Mouse (Mus musculus): ENCODE measurements at regions not wholly inside any gene's neighbourhood (a gene's known extent, or its start where the extent isn't known, plus 50 kb on each side); places are given as distances from the start of the nearest gene placed in this dataset.

- DNase-seq (ENCODE audit: low spot score in 2 of 2), result no peak
These were observed 195.1 kb upstream of the Sdk2 start for GRCm38 (mm10) chr11:114261959-114262358.

DNA sequence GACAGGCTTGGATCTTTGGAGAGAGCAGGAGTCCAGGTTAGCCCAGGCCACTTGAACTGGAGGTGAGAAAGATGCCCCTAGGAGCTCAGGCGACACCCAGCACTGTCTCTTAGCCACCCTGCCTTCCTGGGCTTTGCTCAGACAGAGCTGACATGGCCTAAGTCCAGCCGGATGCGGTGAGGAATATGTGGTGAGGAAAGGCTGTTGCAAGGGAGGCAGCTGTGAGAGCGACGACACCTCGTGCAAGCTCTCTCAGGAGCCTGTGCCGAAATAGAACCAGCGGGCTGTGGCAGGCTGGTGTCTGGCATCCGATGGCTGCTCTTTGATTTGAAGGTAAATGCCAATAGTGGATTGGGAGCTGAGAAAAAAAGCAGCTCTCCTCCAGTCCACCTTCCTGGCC, 191.4 kb upstream of the Sdk2 start:
- DNase-seq (ENCODE audit: low spot score in 2 of 2), result no peak

GRCm38 (mm10) chr11:114257756-114258155, 190.9 kb upstream of the Sdk2 start:
- no peak for DNase-seq (ENCODE audit: low spot score in 2 of 2)

DNA sequence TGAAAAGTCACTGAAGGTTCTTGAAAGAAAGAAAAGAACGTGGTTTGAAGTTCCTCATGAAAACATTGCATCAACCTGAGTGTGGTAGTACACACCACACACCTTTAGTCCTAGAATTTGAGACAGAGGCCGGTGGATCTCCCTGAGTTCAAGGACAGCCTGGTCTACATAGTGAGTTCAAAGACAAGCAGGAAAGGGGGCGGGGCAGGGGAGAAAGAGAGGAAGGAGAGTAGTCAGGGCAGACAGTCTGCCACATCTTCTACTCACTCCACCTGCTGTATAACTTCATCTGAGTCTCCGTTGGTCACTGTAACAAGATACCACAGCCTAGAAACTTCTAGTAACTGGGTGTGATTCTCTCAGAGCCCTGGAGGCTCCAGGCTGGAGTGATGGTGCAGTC, 190.2 kb upstream of the Sdk2 start:
- DNase-seq (ENCODE audit: low spot score in 2 of 2), result no peak

GRCm38 (mm10) chr11:114254344-114254743, 187.5 kb upstream of the Sdk2 start:
- no peak for DNase-seq (ENCODE audit: low spot score in 2 of 2)

GRCm38 (mm10) chr11:114251614-114252013, 184.8 kb upstream of the Sdk2 start:
- DNase-seq (ENCODE audit: low spot score in 2 of 2), result no peak

GRCm38 (mm10) chr11:114249215-114249614, 182.4 kb upstream of the Sdk2 start:
- DNase-seq (ENCODE audit: low spot score in 2 of 2), result no peak

DNA sequence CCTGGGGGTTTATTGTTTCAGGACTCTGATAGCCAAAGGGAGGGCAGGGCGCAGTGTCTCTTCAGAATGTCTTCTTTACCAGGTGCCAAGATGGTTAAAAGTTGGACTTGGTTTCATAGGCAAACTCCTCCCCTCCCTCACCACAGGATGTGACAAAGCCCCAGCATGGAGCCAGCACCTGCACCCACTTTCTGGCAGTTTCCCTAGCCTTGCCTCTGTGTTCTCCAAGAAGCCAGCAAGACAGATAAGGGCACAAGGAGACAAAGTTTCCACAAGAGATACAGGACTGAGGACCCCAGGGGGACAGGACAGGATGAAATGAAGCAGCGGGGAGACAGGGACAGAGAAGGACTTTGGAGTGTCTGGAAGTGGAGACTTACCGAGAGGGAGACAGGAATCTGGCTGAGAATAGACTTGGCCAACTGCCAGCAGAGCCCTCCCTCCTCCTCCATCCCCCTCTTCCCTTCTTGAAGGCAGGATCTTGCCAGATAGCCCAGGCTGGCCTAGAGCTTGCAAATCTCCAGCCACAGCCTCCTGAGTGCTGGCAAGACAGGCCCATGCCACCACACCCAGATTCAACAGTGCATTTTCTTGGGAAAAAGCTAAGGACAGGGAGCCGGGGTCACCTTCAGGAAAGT, 181.5 kb upstream of the Sdk2 start:
- no peak for DNase-seq (ENCODE audit: low spot score in 2 of 2)

DNA sequence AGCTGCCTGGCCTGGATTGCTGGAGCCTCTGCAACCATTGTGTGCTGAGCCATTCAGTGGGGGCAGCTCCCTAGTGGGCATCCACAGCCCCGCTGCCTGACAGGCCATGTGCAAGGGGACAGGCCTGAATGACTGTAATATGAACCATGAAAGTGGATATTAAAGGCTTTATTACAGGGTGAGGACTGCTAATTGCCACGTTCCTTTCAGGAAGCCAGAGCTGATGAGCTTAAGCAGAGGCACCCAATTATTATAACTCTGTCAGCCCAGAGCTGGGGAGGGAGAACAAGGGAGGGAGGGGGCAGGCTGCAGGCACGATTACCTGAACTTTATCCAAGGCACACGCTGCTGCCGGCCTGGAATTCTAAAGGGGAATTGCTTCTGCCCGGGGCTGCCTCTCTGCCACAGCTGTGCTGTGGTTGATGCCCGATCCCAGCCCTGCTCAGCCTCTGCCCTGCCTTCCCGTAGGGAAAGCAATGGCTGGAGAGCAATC, 172.5 kb upstream of the Sdk2 start:
- no peak for DNase-seq (ENCODE audit: low spot score in 2 of 2)

DNA sequence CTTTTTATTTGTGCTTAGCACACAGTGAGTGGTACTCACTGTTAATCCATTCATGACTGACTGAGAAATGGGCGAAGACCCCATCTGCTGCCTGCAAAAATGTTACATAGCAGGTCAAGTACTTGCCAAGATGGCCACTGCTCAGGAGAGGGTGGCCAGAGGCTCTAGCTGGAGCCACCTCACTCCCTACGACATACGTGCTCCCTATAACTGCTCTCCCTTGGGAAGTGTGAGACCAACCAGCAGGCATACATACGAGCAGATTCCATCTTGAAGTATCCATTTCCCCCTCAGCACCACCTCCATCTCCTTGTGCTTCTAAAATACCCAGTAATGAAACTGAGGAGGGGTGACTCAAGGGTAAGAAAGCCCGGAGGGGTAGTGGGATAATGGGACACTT, 172.0 kb upstream of the Sdk2 start:
- DNase-seq (ENCODE audit: low spot score in 2 of 2), result no peak

DNA sequence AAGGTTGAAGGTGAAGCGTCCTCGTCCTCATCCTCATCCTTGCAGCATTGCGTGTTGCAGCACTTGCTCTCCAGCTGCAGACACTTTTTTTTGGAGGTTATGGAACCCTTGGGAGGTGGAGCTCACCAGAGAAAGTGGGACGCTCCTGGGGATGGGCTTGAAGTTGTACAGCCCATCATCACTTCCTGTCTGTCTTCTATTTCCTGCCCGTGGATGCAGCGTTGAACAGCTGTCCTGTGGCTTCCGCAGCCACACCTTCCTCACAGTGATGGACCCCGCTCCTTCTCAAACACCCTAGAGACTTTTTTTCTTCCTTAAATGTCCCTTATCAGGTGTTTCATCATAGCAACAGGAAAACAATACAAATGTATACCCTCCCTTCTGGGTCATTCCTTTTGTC, 171.5 kb upstream of the Sdk2 start:
- no peak for DNase-seq (ENCODE audit: low spot score in 2 of 2)

DNA sequence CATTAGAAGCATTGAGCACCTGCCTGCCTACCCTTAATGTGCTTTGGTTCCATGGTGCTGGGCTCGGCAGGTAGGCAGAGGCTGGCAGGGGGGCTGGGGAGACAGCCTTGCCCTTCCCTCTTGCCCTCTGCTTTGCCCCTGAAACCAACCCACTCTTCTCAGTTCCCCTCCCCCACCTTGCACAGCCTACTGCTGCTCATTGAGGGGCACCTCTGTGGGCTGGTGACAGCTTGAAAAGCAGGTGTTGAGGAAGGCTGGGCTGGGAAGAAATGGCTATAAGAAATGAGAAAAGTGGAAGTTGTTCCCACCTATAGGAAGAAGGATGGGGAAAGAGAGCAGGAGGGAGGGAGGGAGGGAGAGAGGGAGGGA, 167.7 kb upstream of the Sdk2 start:
- no peak for DNase-seq (ENCODE audit: low spot score in 2 of 2)

- no peak for DNase-seq (ENCODE audit: low spot score in 2 of 2)
These were observed 167.0 kb upstream of the Sdk2 start for GRCm38 (mm10) chr11:114233636-114234541.

GRCm38 (mm10) chr11:114231841-114232240, 165.0 kb upstream of the Sdk2 start:
- no peak for DNase-seq (ENCODE audit: low spot score in 2 of 2)

GRCm38 (mm10) chr11:114229763-114230162, 162.9 kb upstream of the Sdk2 start:
- DNase-seq (ENCODE audit: low spot score in 2 of 2), result no peak

DNA sequence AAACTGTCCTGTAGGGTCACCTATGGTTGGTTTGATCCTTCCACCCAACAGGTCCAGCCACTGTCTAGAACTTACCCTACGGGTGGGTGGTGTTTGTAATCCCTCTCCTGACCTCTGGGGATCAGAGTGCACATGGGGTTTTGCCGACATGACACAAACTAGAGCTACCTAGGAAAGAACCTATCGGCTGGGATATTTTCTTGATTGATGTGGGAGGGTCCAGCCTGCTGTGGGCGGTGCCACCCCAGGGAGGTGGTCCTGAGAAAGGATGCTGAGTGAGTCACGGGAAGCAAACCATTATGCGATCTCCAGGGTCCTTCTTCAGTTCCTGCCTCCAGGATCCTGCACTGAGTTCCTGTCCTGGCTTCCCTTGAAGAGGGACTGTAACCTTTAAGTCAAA, 162.3 kb upstream of the Sdk2 start:
- no peak for DNase-seq (ENCODE audit: low spot score in 2 of 2)

GRCm38 (mm10) chr11:114226553-114226952, 159.7 kb upstream of the Sdk2 start:
- DNase-seq (ENCODE audit: low spot score in 2 of 2), result no peak

GRCm38 (mm10) chr11:114224706-114225105, 157.9 kb upstream of the Sdk2 start:
- DNase-seq (ENCODE audit: low spot score in 2 of 2), result no peak

DNA sequence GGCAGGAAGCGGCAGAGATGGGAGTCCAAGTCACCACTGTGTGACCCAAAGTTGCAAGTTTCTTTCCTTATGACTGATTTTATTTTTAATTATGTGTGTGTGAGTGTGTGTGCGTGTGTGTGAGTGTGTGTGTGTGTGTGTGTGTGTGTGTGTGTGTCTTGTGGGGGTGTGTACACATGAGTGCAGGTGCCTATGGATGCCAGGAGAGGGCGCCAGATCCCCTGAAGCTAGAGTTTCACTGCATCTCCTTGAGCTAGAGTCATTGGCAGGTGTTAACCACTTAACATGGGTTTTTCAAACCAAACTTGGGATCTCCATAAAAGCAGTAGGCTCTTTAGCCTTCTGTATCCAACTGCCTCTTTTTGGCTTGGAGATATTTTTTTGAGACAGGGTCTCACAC, 156.2 kb upstream of the Sdk2 start:
- no peak for DNase-seq (ENCODE audit: low spot score in 2 of 2)

DNA sequence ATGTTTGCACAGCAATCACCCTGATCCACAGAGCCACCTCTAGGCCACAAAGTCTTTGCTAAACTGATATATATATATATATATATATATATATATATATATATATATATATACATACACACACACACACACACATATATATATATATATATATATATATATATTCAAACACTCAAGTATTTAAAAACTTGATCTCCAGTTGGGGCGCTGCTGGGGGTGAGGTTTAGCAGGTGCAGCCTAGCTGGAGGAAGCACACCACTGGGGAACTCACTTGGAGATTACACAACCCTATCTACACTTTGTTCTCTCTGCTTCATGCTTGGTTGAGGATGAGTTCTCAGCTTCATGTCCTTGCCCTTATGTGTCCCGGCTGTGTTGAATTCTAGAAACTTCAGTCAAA, 153.6 kb upstream of the Sdk2 start:
- DNase-seq (ENCODE audit: low spot score in 2 of 2), result no peak

DNA sequence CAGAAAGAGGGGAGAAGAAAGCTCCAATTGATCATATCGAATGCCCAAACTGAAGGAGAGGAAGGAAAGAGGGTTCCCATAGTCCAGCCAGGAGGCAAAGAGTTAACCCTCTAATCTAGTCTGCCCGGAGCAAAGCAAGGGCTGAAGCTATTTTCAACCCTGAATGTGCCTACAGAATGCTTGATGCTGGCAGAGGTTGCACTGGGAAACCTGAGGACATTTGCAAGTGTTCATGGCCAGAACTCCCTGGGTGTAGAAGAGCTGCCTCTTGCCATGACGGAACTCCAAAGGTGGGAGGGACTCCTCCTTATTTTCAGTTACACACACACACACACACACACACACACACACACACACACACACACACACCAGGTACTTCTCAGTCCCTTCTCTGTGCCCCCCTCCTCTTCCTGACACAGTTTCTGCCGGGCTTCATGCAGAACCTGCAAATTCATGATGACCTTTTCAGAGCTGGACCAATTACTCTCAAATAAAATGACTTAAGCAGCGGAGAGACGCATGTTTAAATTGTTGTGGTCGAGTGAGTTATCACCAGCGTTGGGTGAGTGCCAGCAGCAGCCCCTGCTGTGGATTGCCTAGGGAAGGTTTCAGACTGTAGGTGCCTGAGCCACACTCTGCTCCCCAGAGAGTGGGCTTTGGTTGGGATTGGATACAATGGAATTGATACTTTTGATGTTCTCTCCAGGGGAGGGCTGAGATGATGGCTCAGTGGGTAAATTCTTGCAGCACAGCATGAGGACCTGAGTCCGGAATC, 152.1 kb upstream of the Sdk2 start:
- DNase-seq (ENCODE audit: low spot score in 2 of 2), result no peak

GRCm38 (mm10) chr11:114217245-114217757, 150.5 kb upstream of the Sdk2 start:
- DNase-seq (ENCODE audit: low spot score in 2 of 2), result no peak
